Mouse (Mus musculus) lung, embryonic 14.5 days (tissue): ENCODE measurements at regions not wholly inside any gene's neighbourhood (a gene's known extent, or its start where the extent isn't known, plus 50 kb on each side); places are given as distances from the start of the nearest gene placed in this dataset.

Experiments used
- ATAC-seq: fragments of 200-750 bp; cut with Nextera tagmentation; 2 replicates; pipeline ENCODE4 v1.8.0; 2017; ENCODE audit warnings: mild to moderate bottlenecking, moderate TSS enrichment, moderate library complexity; ENCODE audit not compliant: insufficient read depth
- DNase-seq: peaks from one replicate; pipeline ENCODE4 v3.0.0-alpha.2; 2015
- H3K27ac ChIP-seq: fragments of 300-500 bp; sonication (generic); 2 replicates; pipeline ENCODE4 v1.5.1; 2014; ENCODE audit warnings: low read depth, mild to moderate bottlenecking, moderate library complexity
- H3K27me3 ChIP-seq: fragments of 300-500 bp; sonication (generic); 2 replicates; pipeline ENCODE4 v1.6.1; 2014; ENCODE audit warnings: low read length, control low read depth; ENCODE audit not compliant: insufficient read depth
- H3K36me3 ChIP-seq: fragments of 300-500 bp; sonication (generic); 2 replicates; pipeline ENCODE4 v1.6.1; 2014; ENCODE audit warnings: control low read depth; ENCODE audit not compliant: insufficient read depth
- H3K4me1 ChIP-seq: fragments of 300-500 bp; sonication (generic); 2 replicates; pipeline ENCODE4 v1.6.1; 2014; ENCODE audit warnings: antibody characterized with exemption, control low read depth; ENCODE audit not compliant: insufficient read depth
- H3K4me2 ChIP-seq: fragments of 300-500 bp; sonication (generic); 2 replicates; pipeline ENCODE4 v1.6.1; 2014; ENCODE audit warnings: mild to moderate bottlenecking
- H3K4me3 ChIP-seq: fragments of 300-500 bp; sonication (generic); 2 replicates; pipeline ENCODE4 v1.5.1; 2014; ENCODE audit warnings: low read depth, low read length
- H3K9ac ChIP-seq: fragments of 300-500 bp; sonication (generic); 2 replicates; pipeline ENCODE4 v1.6.1; 2014
- H3K9me3 ChIP-seq: fragments of 300-500 bp; sonication (generic); 2 replicates; pipeline ENCODE4 v1.6.1; 2016; ENCODE audit warnings: low read depth, low read length, control low read depth
- CTCF ChIP-seq: IDR thresholded peaks from 2 replicates; pipeline ENCODE4 v1.5.1; 2016; ENCODE audit warnings: antibody characterized with exemption, low read depth
- WGBS: fragments of 180-500 bp; shearing (Covaris S2); extraction: QIAGEN DNeasy Blood & Tissue Kit; methylation state at CpG from one replicate; pipeline ENCODE4 v1.1.7; 2014; 5-methylcytosine and 5-hydroxymethylcytosine counted together

DNA sequence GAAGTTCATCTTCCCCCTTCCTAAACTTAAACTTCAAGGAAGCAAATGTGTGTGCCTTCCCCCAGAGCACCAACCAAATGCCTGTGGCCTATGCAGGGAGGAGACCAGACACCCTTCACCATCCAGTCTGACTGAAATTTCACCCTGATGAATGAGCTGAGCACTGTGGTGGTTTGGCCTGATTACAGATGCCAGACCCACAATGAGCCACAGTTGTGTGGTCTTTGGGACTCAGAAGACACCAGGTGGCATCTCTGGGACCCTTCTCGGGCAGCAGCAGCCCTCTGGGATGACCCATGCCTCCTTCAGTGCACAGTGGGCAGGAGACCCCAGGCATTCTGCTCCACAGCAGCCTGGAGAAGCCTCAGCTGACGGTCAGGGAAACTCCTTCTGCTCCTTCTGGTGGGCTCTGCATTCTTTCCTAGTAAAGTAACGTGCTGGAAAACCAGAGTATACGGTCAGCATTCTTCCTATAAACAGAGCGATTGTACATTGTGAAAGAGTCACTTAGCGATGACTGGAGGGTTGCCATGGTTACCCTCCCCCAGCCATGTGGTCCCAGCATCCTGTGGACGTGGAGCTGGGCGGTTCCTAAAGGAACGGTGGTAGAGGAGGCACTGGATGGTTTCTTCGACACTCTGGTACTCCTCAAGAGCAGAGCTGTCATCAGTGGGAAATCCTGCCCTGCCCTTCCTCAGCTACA lies 50.3 kb upstream of the Col5a1 start:
- no peak overlapping the region for H3K4me2 ChIP-seq
- peak; percentile 90 for DNase-seq

More for the DNA sequence above, 50.3 kb upstream of the Col5a1 start:
- Histone ChIP-seq H3K4me3 (no peak overlapping the region), H3K4me1 (peaks cover 15% of the 10 kb centered on the region), H3K9ac (no peak overlapping the region), H3K27ac (peak overlapping the region; percentile 85; the same call in 1 of the 2 replicates), H3K36me3 (no peaks in the 10 kb centered on the region), H3K9me3 (no peaks in the 10 kb centered on the region), H3K27me3 (no peaks in the 10 kb centered on the region)
- 11% methylated on average over 10 of the region's 10 CpGs for WGBS
- TF ChIP-seq CTCF, result no peak
- ATAC-seq, result peak; percentile 88
